Mouse (Mus musculus) embryonic facial prominence, embryonic 10.5 days (tissue): Measurements from ENCODE around the gene Vsig2. TPM values are rescaled to one million over a fixed set of nuclear protein-coding genes. Genes with fewer than 3 reads are reported as not detected.

ENCODE experiments used
- DNase-seq: peaks from one replicate; pipeline ENCODE4 v3.0.0-alpha.2; 2017; ENCODE audit warnings: low spot score
- H3K27ac ChIP-seq: fragments of 300-500 bp; sonication (generic); replicated peaks from 2 replicates; pipeline ENCODE4 v1.5.1; 2016; ENCODE audit warnings: mild to moderate bottlenecking
- H3K27me3 ChIP-seq: fragments of 300-500 bp; sonication (generic); replicated peaks from 2 replicates; pipeline ENCODE4 v1.6.1; 2016; ENCODE audit warnings: low read depth, mild to moderate bottlenecking; ENCODE audit not compliant: poor library complexity, severe bottlenecking
- H3K36me3 ChIP-seq: fragments of 300-500 bp; sonication (generic); replicated peaks from 2 replicates; pipeline ENCODE4 v1.6.1; 2016; ENCODE audit warnings: mild to moderate bottlenecking, moderate library complexity
- H3K4me1 ChIP-seq: fragments of 300-500 bp; sonication (generic); 2 replicates; pipeline ENCODE4 v1.6.1; 2016
- H3K4me3 ChIP-seq: fragments of 300-500 bp; sonication (generic); 2 replicates; pipeline ENCODE4 v1.5.1; 2016; ENCODE audit warnings: mild to moderate bottlenecking, moderate library complexity
- H3K9me3 ChIP-seq: fragments of 300-500 bp; sonication (generic); 2 replicates; pipeline ENCODE4 v1.6.1; 2016; ENCODE audit warnings: mild to moderate bottlenecking
- WGBS: fragments of 180-500 bp; shearing (Covaris S2); methylation state at CpG from one replicate; pipeline ENCODE4 v1.1.7; 2016; 5-methylcytosine and 5-hydroxymethylcytosine counted together
- polyA plus RNA-seq: library from polyadenylated mRNA; unstranded; fragments of >200 nt; fragmentation: Nextera tagmentation; extraction: Ambion mirVana; gene quantifications from 2 replicates; pipeline ENCODE4 v1.2.1, GENCODE M21; 2016

Vsig2 gene
- polyA plus RNA-seq, 1 experiment from 2014 or later: 0.59 TPM

GRCm38 (mm10) chr9:37541851-37542642 lies 3.0 kb downstream of the Vsig2 start:
- Histone ChIP-seq H3K4me1 (peaks cover 34% of the 10 kb centered on the region), H3K9me3 (no peaks in the 10 kb centered on the region), H3K36me3 (no peaks in the 10 kb centered on the region), H3K27ac (no peak overlapping the region), H3K27me3 (peaks cover 89% of the 10 kb centered on the region), H3K4me3 (no peak overlapping the region)
- 71% methylated on average over 7 of the region's 7 CpGs for WGBS
- DNase-seq: no peak

GRCm38 (mm10) chr9:37543869-37544440 lies 4.9 kb downstream of the Vsig2 start:
- Histone ChIP-seq H3K27ac (no peak overlapping the region), H3K9me3 (no peaks in the 10 kb centered on the region), H3K27me3 (peaks cover 90% of the 10 kb centered on the region), H3K36me3 (no peaks in the 10 kb centered on the region), H3K4me1 (peaks cover 27% of the 10 kb centered on the region), H3K4me3 (peak overlapping the region; percentile 44)
- WGBS: 26% methylated on average over 12 of the region's 12 CpGs
- no peak for DNase-seq

DNA sequence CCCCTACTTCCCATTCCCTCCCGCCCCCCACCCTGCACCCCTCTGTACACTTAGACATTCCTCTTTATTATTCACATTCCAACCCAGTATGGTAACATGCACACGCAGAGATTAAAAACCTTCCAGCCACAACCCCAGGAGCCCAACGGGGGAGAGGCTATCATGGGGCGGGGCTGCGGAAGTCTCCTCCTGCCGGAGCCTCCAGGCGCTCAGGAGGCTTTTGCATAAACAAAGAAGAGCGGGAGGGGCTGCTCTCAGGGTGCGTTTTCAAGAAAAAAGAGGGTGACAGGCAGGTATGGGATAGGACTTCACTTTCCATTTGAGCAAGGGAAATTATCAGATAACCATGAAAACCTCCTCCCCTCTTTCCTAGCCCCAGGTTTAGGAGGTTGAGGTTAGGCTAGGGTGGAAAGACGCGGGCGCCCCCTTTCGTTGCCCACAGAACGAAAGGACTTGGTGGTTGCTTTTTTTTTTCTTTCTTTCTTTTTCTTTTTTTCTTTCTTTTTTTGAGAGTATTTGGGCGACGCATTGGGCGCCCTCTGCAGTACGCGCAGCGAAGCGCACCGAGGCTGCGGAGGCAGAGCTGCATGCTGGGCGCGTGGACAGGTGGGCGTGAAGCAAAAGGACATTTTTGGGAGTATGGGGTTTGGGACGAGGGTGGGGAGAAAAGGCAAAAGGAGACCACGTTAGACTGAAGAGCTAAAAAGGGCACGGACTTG lies 5.6 kb downstream of the Vsig2 start:
- peak overlapping the region; percentile 44 for H3K4me3 ChIP-seq
- peaks cover 22% of the 10 kb centered on the region for H3K4me1 ChIP-seq
- 1% methylated on average over 29 of the region's 29 CpGs for WGBS
- H3K27me3 ChIP-seq: peaks cover 90% of the 10 kb centered on the region
- no peaks in the 10 kb centered on the region for H3K36me3 ChIP-seq
- H3K9me3 ChIP-seq: no peaks in the 10 kb centered on the region
- no peak overlapping the region for H3K27ac ChIP-seq
- DNase-seq: peak; percentile 74

DNA sequence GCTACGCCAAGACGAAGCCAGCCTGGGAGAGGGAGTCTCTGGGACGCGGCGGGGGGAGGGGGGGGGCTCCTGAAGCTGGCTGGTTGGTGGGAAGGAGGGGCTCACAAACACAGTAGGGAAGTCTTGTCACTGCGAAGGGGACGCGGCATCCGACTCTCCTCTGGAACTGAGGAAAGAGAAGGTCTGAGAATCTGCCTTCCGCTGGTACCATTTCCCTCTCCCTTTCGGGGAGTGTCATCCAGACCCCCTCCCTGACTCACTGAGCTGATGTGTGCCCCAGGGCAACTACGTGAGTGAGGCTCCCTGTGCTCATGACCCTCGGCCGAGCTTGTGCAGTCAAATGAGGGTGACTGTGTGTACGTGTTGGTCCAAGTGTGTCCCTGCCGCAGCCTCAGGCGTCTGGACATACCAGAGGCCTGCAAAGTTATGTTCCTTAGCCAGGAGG lies 6.1 kb downstream of the Vsig2 start:
- peaks cover 22% of the 10 kb centered on the region for H3K4me1 ChIP-seq
- peak; percentile 30 for DNase-seq
- H3K36me3 ChIP-seq: no peaks in the 10 kb centered on the region
- H3K4me3 ChIP-seq: peak overlapping the region; percentile 44
- H3K27ac ChIP-seq: no peak overlapping the region
- WGBS: 3% methylated on average over 17 of the region's 17 CpGs
- no peaks in the 10 kb centered on the region for H3K9me3 ChIP-seq
- peaks cover 90% of the 10 kb centered on the region for H3K27me3 ChIP-seq

GRCm38 (mm10) chr9:37545847-37546452 lies 6.9 kb downstream of the Vsig2 start:
- 9% methylated on average over 27 of the region's 27 CpGs for WGBS

GRCm38 (mm10) chr9:37546889-37547288 lies 7.8 kb downstream of the Vsig2 start:
- no peaks in the 10 kb centered on the region for H3K9me3 ChIP-seq
- no peak for DNase-seq
- H3K4me3 ChIP-seq: no peak overlapping the region
- WGBS: 66% methylated on average over 1 of the region's 1 CpGs
- no peak overlapping the region for H3K27ac ChIP-seq
- H3K27me3 ChIP-seq: peaks cover 99% of the 10 kb centered on the region
- peaks cover 24% of the 10 kb centered on the region for H3K4me1 ChIP-seq
- no peaks in the 10 kb centered on the region for H3K36me3 ChIP-seq

More at GRCm38 (mm10) chr9:37545847-37546452, 6.9 kb downstream of the Vsig2 start:
- peak overlapping the region; percentile 44 for H3K4me3 ChIP-seq
- peaks cover 95% of the 10 kb centered on the region for H3K27me3 ChIP-seq
- peak; percentile 26 for DNase-seq
- no peaks in the 10 kb centered on the region for H3K36me3 ChIP-seq
- H3K9me3 ChIP-seq: no peaks in the 10 kb centered on the region
- H3K27ac ChIP-seq: no peak overlapping the region
- H3K4me1 ChIP-seq: peaks cover 22% of the 10 kb centered on the region

GRCm38 (mm10) chr9:37550435-37550834 lies 11.4 kb downstream of the Vsig2 start:
- Histone ChIP-seq H3K27ac (no peak overlapping the region), H3K4me1 (peaks cover 34% of the 10 kb centered on the region), H3K4me3 (no peak overlapping the region), H3K36me3 (no peaks in the 10 kb centered on the region), H3K9me3 (no peaks in the 10 kb centered on the region), H3K27me3 (peaks cover 100% of the 10 kb centered on the region)
- WGBS: 60% methylated on average over 1 of the region's 1 CpGs
- no peak for DNase-seq

- Histone ChIP-seq H3K9me3 (no peaks in the 10 kb centered on the region), H3K27ac (no peak overlapping the region), H3K27me3 (peaks cover 98% of the 10 kb centered on the region), H3K4me1 (peaks cover 31% of the 10 kb centered on the region), H3K4me3 (peak overlapping the region; percentile 60), H3K36me3 (no peaks in the 10 kb centered on the region)
- DNase-seq: peak; percentile 28
- WGBS: 3% methylated on average over 23 of the region's 23 CpGs
Observed at GRCm38 (mm10) chr9:37551751-37552531, 12.9 kb downstream of the Vsig2 start.

DNA sequence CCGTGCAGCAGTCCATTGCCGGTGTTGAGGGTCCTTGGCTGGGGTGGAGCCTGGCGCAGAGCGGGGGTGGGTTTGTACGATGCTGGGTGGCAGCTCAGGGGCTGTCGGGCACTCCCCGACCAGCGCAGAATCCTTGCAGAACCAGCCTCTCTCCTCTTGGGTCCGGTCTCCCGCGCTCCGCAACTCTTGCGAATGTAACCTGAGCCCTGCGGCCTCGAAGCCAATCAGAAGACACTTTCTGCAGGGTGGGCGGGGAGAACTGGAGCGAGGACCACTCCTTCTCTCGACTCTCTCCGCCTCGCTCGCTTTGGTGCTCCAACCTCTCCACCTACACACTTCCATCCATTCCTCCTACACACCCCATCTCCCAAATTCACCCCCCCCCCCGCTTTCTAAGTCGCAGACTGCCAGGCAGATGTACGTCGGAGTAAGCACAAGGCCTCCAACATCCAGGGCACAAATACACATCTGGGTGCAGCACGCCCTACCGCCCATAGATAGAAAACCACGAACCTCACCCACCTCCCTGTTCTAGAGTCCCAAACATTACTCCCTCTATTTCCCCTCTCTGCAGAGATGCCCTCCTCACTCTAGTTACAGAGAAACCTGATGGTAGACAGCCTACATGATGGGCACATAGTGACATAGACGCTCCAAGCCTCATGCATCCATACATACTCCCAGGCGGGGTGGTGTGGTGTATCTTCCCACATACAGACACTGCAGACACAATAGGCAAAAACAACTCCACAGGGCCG lies 13.7 kb downstream of the Vsig2 start, which contains the start of gene Nrgn:
Gene Nrgn, minus strand, starts transcription at position 369 of the 758 bp plus-strand sequence.
- 4% methylated on average over 31 of the region's 31 CpGs for WGBS
- H3K36me3 ChIP-seq: no peaks in the 10 kb centered on the region
- H3K27ac ChIP-seq: no peak within 1 kb of the TSS
- H3K4me3 ChIP-seq: peak within 1 kb of the TSS; percentile 60
- DNase-seq: peak; percentile 90
- H3K4me1 ChIP-seq: peaks cover 31% of the 10 kb centered on the region
- H3K9me3 ChIP-seq: no peaks in the 10 kb centered on the region
- peaks cover 95% of the 10 kb centered on the region for H3K27me3 ChIP-seq

DNA sequence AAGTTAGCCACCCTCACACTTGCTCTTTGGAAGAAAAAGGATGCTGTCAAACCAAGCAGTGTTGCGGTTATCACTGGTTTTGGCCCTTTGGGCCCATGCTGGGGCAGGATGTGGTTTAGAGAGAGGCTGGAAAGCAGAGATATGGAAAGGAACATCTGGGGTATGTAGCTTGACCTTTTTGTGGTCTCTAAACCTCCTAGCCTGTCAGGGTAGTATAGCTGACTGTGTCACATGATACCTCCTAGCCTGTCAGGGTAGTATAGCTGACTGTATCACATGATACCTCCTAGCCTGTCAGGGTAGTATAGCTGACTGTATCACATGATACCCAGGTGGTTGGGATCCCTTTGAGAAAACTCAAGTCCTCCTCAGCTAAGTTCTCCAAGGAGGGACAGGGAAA lies 15.2 kb downstream of the Vsig2 start:
- H3K9me3 ChIP-seq: no peaks in the 10 kb centered on the region
- no peak for DNase-seq
- H3K36me3 ChIP-seq: no peaks in the 10 kb centered on the region
- peaks cover 31% of the 10 kb centered on the region for H3K4me1 ChIP-seq
- H3K27ac ChIP-seq: no peak overlapping the region
- 80% methylated on average over 1 of the region's 1 CpGs for WGBS
- H3K4me3 ChIP-seq: no peak overlapping the region
- H3K27me3 ChIP-seq: peaks cover 81% of the 10 kb centered on the region
